Mouse (Mus musculus) midbrain, embryonic 14.5 days (tissue): ENCODE data around the gene Akap13. TPM values are rescaled to one million over a fixed set of nuclear protein-coding genes. Genes with fewer than 3 reads are reported as not detected.

ENCODE experiments used
- ATAC-seq: fragments of 200-750 bp; cut with Nextera tagmentation; 2 replicates; pipeline ENCODE4 v1.8.0; 2017; ENCODE audit warnings: moderate number of reproducible peaks, moderate library complexity; ENCODE audit not compliant: low FRiP score, low TSS enrichment
- DNase-seq: peaks from one replicate; pipeline ENCODE4 v3.0.0-alpha.2; 2015
- H3K27ac ChIP-seq: fragments of 300-500 bp; sonication (generic); replicated peaks from 2 replicates; pipeline ENCODE4 v1.5.1; 2014; ENCODE audit warnings: mild to moderate bottlenecking, low read depth, low read length, moderate library complexity
- H3K27me3 ChIP-seq: fragments of 300-500 bp; sonication (generic); 2 replicates; pipeline ENCODE4 v1.6.1; 2014; ENCODE audit warnings: low read length, control low read depth, mixed read lengths; ENCODE audit not compliant: control insufficient read depth, insufficient read depth
- H3K36me3 ChIP-seq: fragments of 300-500 bp; sonication (generic); 2 replicates; pipeline ENCODE4 v1.6.1; 2014; ENCODE audit warnings: low read length, control low read depth; ENCODE audit not compliant: control insufficient read depth, insufficient read depth
- H3K4me1 ChIP-seq: fragments of 300-500 bp; sonication (generic); 2 replicates; pipeline ENCODE4 v1.6.1; 2014; ENCODE audit warnings: mild to moderate bottlenecking, antibody characterized with exemption, low read length, control low read depth; ENCODE audit not compliant: control insufficient read depth, insufficient read depth
- H3K4me2 ChIP-seq: fragments of 300-500 bp; sonication (generic); 2 replicates; pipeline ENCODE4 v1.6.1; 2014; ENCODE audit warnings: mild to moderate bottlenecking, low read length, moderate library complexity
- H3K4me3 ChIP-seq: fragments of 300-500 bp; sonication (generic); replicated peaks from 2 replicates; pipeline ENCODE4 v1.5.1; 2014; ENCODE audit warnings: low read depth, low read length
- H3K9ac ChIP-seq: fragments of 300-500 bp; sonication (generic); replicated peaks from 2 replicates; pipeline ENCODE4 v1.6.1; 2014; ENCODE audit warnings: mild to moderate bottlenecking, low read length, moderate library complexity
- H3K9me3 ChIP-seq: fragments of 300-500 bp; sonication (generic); 2 replicates; pipeline ENCODE4 v1.6.1; 2016; ENCODE audit warnings: low read length, control low read depth, mixed read lengths; ENCODE audit not compliant: control insufficient read depth
- WGBS: fragments of 180-500 bp; shearing (Covaris S2); extraction: QIAGEN DNeasy Blood & Tissue Kit; methylation state at CpG from one replicate; pipeline ENCODE4 v1.1.7; 2014; 5-methylcytosine and 5-hydroxymethylcytosine counted together
- polyA plus RNA-seq: library from polyadenylated mRNA; unstranded; fragments of >200 nt; fragmentation: Nextera tagmentation; extraction: Ambion mirVana; gene quantifications from 2 replicates; pipeline ENCODE4 v1.2.1, GENCODE M21; 2014

Gene Akap13
- polyA plus RNA-seq, 1 experiment from 2014 or later = 18.9 TPM

- Histone ChIP-seq H3K9ac (no peak overlapping the region), H3K4me2 (no peak overlapping the region), H3K27ac (no peak overlapping the region), H3K36me3 (no peaks in the 10 kb centered on the region), H3K4me1 (no peaks in the 10 kb centered on the region), H3K4me3 (no peak overlapping the region), H3K9me3 (no peaks in the 10 kb centered on the region), H3K27me3 (no peaks in the 10 kb centered on the region)
- DNase-seq (no peak), ATAC-seq (no peak)
Measured at GRCm38 (mm10) chr7:75553667-75554045, 98.3 kb downstream of the Akap13 start.

- Histone ChIP-seq H3K36me3 (no peaks in the 10 kb centered on the region), H3K9ac (no peak overlapping the region), H3K27me3 (no peaks in the 10 kb centered on the region), H3K9me3 (no peaks in the 10 kb centered on the region), H3K4me1 (no peaks in the 10 kb centered on the region), H3K4me3 (no peak overlapping the region), H3K27ac (no peak overlapping the region), H3K4me2 (no peak overlapping the region)
- ATAC-seq = no peak
- DNase-seq = no peak
Measured at GRCm38 (mm10) chr7:75554065-75554464, 98.7 kb downstream of the Akap13 start.

GRCm38 (mm10) chr7:75555940-75556339, 100.6 kb downstream of the Akap13 start:
- H3K9ac ChIP-seq = no peak overlapping the region
- H3K4me3 ChIP-seq = no peak overlapping the region
- H3K36me3 ChIP-seq = no peaks in the 10 kb centered on the region
- no peak overlapping the region for H3K4me2 ChIP-seq
- peak; percentile 49 for DNase-seq
- no peaks in the 10 kb centered on the region for H3K4me1 ChIP-seq
- no peaks in the 10 kb centered on the region for H3K9me3 ChIP-seq
- no peak overlapping the region for H3K27ac ChIP-seq
- WGBS = 68% methylated on average over 6 of the region's 6 CpGs
- no peak for ATAC-seq
- H3K27me3 ChIP-seq = no peaks in the 10 kb centered on the region

GRCm38 (mm10) chr7:75558225-75558624, 102.9 kb downstream of the Akap13 start:
- no peak overlapping the region for H3K9ac ChIP-seq
- no peaks in the 10 kb centered on the region for H3K9me3 ChIP-seq
- DNase-seq (no peak), ATAC-seq (no peak)
- 88% methylated on average over 1 of the region's 1 CpGs for WGBS
- no peak overlapping the region for H3K4me3 ChIP-seq
- H3K27ac ChIP-seq = no peak overlapping the region
- no peaks in the 10 kb centered on the region for H3K4me1 ChIP-seq
- H3K27me3 ChIP-seq = no peaks in the 10 kb centered on the region
- H3K4me2 ChIP-seq = no peak overlapping the region
- H3K36me3 ChIP-seq = no peaks in the 10 kb centered on the region

- Histone ChIP-seq H3K27me3 (no peaks in the 10 kb centered on the region), H3K9ac (no peak overlapping the region), H3K9me3 (no peaks in the 10 kb centered on the region), H3K4me1 (no peaks in the 10 kb centered on the region), H3K36me3 (no peaks in the 10 kb centered on the region), H3K4me2 (no peak overlapping the region), H3K4me3 (no peak overlapping the region), H3K27ac (no peak overlapping the region)
- DNase-seq (no peak), ATAC-seq (no peak)
- 63% methylated on average over 4 of the region's 4 CpGs for WGBS
Measured at GRCm38 (mm10) chr7:75559119-75559518, 103.8 kb downstream of the Akap13 start.

- Histone ChIP-seq H3K27ac (no peak overlapping the region), H3K4me1 (no peaks in the 10 kb centered on the region), H3K9me3 (no peaks in the 10 kb centered on the region), H3K27me3 (no peaks in the 10 kb centered on the region), H3K9ac (no peak overlapping the region), H3K4me3 (no peak overlapping the region), H3K36me3 (no peaks in the 10 kb centered on the region), H3K4me2 (no peak overlapping the region)
- WGBS = 95% methylated on average over 4 of the region's 4 CpGs
- DNase-seq (no peak), ATAC-seq (no peak)
Measured at GRCm38 (mm10) chr7:75559915-75560314, 104.6 kb downstream of the Akap13 start.

GRCm38 (mm10) chr7:75560566-75560965, 105.2 kb downstream of the Akap13 start:
- no peak for DNase-seq
- Histone ChIP-seq H3K36me3 (no peaks in the 10 kb centered on the region), H3K27ac (no peak overlapping the region), H3K4me2 (no peak overlapping the region), H3K9ac (no peak overlapping the region), H3K4me3 (no peak overlapping the region), H3K4me1 (no peaks in the 10 kb centered on the region), H3K9me3 (no peaks in the 10 kb centered on the region), H3K27me3 (no peaks in the 10 kb centered on the region)
- no peak for ATAC-seq
- 99% methylated on average over 2 of the region's 2 CpGs for WGBS

GRCm38 (mm10) chr7:75561134-75561533, 105.8 kb downstream of the Akap13 start:
- H3K27ac ChIP-seq = no peak overlapping the region
- H3K36me3 ChIP-seq = no peaks in the 10 kb centered on the region
- H3K27me3 ChIP-seq = no peaks in the 10 kb centered on the region
- ATAC-seq (no peak), DNase-seq (no peak)
- no peaks in the 10 kb centered on the region for H3K4me1 ChIP-seq
- no peaks in the 10 kb centered on the region for H3K9me3 ChIP-seq
- no peak overlapping the region for H3K4me2 ChIP-seq
- no peak overlapping the region for H3K9ac ChIP-seq
- no peak overlapping the region for H3K4me3 ChIP-seq
- WGBS = 100% methylated on average over 1 of the region's 1 CpGs

GRCm38 (mm10) chr7:75568276-75568675, 112.9 kb downstream of the Akap13 start:
- Histone ChIP-seq H3K4me2 (no peak overlapping the region), H3K9ac (no peak overlapping the region), H3K36me3 (no peaks in the 10 kb centered on the region), H3K4me3 (no peak overlapping the region), H3K4me1 (no peaks in the 10 kb centered on the region), H3K27ac (no peak overlapping the region), H3K27me3 (no peaks in the 10 kb centered on the region), H3K9me3 (no peaks in the 10 kb centered on the region)
- DNase-seq (no peak), ATAC-seq (no peak)
- WGBS = 88% methylated on average over 4 of the region's 4 CpGs
